In genomic region chr11:77464684-77465083, GRCm38 (mm10) we compare ENCODE assay signal across 17 mouse cellular contexts. TPM values are rescaled to one million over a fixed set of nuclear protein-coding genes. Genes with fewer than 3 reads are reported as not detected.
DNase-seq lines count a peak whose midpoint lies in the region; ATAC-seq lines count a peak whose summit lies in the region.
"Had no signal": no experiment of that assay in that cellular context is flagged by ENCODE, and none has a peak within 500 bp of the region (broad histone marks: within the 10 kb centered on the region; RNA-seq: fewer than 3 reads in every experiment).

No protein-coding gene starts in this region.

- H3K27ac ChIP-seq in heart, embryonic 14.5 days (replicated peaks in 1 of 2; ENCODE audit: control insufficient read depth in 1 of 2, insufficient read depth in 1 of 2, low read depth in 2 of 2, low read length in 2 of 2) = peak overlapping the region; percentile 93 to 96
- no peak overlapping the region for H3K27ac ChIP-seq in limb, embryonic 10.5 days
- H3K27ac ChIP-seq: embryonic facial prominence, embryonic 13.5 days; forebrain, embryonic 12.5 days; layer of hippocampus, adult 2 months; limb, embryonic 15.5 days; midbrain, embryonic 10.5 days had no signal

- intact Hi-C loops in heart, postnatal 25 days (cut with DNase I) = loop anchor here (5.0 kb wide), 1 partner anchor 362 kb away; no protein-coding TSS in a partner anchor

- peak overlapping the region; percentile 5; the same call in 1 of the 2 replicates for H3K9ac ChIP-seq in heart, embryonic 14.5 days (ENCODE audit: low read length)
- H3K9ac ChIP-seq: embryonic facial prominence, embryonic 13.5 days; forebrain, embryonic 12.5 days; limb, embryonic 15.5 days had no signal

- ATAC-seq in heart, embryonic 14.5 days (ENCODE audit: insufficient number of reproducible peaks, insufficient read depth, low FRiP score, low read depth) = peak; percentile 37; the same call in 1 of the 2 replicates
- ATAC-seq in activated CD4-positive, CD25-positive, alpha-beta regulatory T cell, adult 4 months = no peak

- H3K36me3 ChIP-seq in heart, embryonic 14.5 days (ENCODE audit: control insufficient read depth, insufficient read depth, low read length) = peaks cover 15% of the 10 kb centered on the region; the same call in 1 of the 2 replicates
- no peaks in the 10 kb centered on the region for H3K36me3 ChIP-seq in limb, embryonic 10.5 days
- H3K36me3 ChIP-seq: embryonic facial prominence, embryonic 13.5 days; forebrain, embryonic 12.5 days; G1E; limb, embryonic 15.5 days; midbrain, embryonic 10.5 days had no signal

- H3K27me3 ChIP-seq in heart, embryonic 14.5 days (ENCODE audit: control insufficient read depth, insufficient read depth, low read length) = peaks cover 16% of the 10 kb centered on the region
- H3K27me3 ChIP-seq in limb, embryonic 10.5 days (ENCODE audit: low read depth, poor library complexity, severe bottlenecking) = peaks cover 97% of the 10 kb centered on the region

- peaks cover 39 to 57% of the 10 kb centered on the region in 2 experiments for H3K4me1 ChIP-seq in heart, embryonic 14.5 days (ENCODE audit: control insufficient read depth in 2 of 2, insufficient read depth in 2 of 2, low read length in 2 of 2)
- peaks cover 31% of the 10 kb centered on the region for H3K4me1 ChIP-seq in limb, embryonic 10.5 days

- DNase-seq in heart, adult 11 months = peak; percentile 95
- DNase-seq in heart, postnatal 25 days (ENCODE audit: low spot score) = no peak
- DNase-seq in 416B (ENCODE audit: low read depth) = peak; percentile 72
- peak; percentile 76 for DNase-seq in adrenal gland, postnatal 10 days
- no peak for DNase-seq in c-Kit-positive CD71-positive TER-119-positive erythroid progenitor cells, embryonic 14.5 days (ENCODE audit: low spot score)
- no peak for DNase-seq in limb, embryonic 10.5 days (ENCODE audit: low spot score)
- DNase-seq: cerebellum, postnatal 36 days; kidney, adult 9 months; lung, adult 2 months had no signal

- H3K4me3 ChIP-seq in heart, embryonic 14.5 days (ENCODE audit: control insufficient read depth in 1 of 2, insufficient read depth in 1 of 2, low read depth in 1 of 2, low read length in 2 of 2) = no peak overlapping the region
- no peak overlapping the region for H3K4me3 ChIP-seq in limb, embryonic 10.5 days
- H3K4me3 ChIP-seq: embryonic facial prominence, embryonic 13.5 days; forebrain, embryonic 12.5 days; layer of hippocampus, adult 2 months; limb, embryonic 15.5 days; midbrain, embryonic 10.5 days had no signal

- 16% methylated on average over 4 of the region's 4 CpGs for WGBS in heart, embryonic 14.5 days
- WGBS in limb, embryonic 10.5 days = 70% methylated on average over 4 of the region's 4 CpGs

- H3K4me2 ChIP-seq in heart, embryonic 14.5 days (ENCODE audit: low read length) = peak overlapping the region; percentile 79
- H3K4me2 ChIP-seq: embryonic facial prominence, embryonic 13.5 days; forebrain, embryonic 12.5 days; limb, embryonic 15.5 days had no signal

- no peaks in the 10 kb centered on the region for H3K9me3 ChIP-seq in heart, embryonic 14.5 days (ENCODE audit: control insufficient read depth, low read length)
- H3K9me3 ChIP-seq in limb, embryonic 10.5 days (replicated peaks) = no peaks in the 10 kb centered on the region
- H3K9me3 ChIP-seq: embryonic facial prominence, embryonic 13.5 days; forebrain, embryonic 12.5 days; G1E; limb, embryonic 15.5 days; midbrain, embryonic 10.5 days had no signal

RNA-seq across cellular contexts. Expression of gene Coro6, which starts 2.5 kb away (rescaled TPM):
- total RNA-seq in heart, postnatal 25 days (2021) = 100 to 1,000 TPM; 203 to 217 TPM
- total RNA-seq in adrenal gland, postnatal 10 days (2021) = 10 to 100 TPM in 1 of 2 experiments, 1 to 10 TPM in 1; 5.4 to 24.8 TPM
- polyA plus RNA-seq in heart, embryonic 14.5 days (2014; fragmentation: Nextera tagmentation; extraction: Ambion mirVana) = 55.5 and 59.6 TPM in 2 replicates
- not detected for polyA plus RNA-seq in activated CD4-positive, CD25-positive, alpha-beta regulatory T cell, adult 4 months (2017; shearing (Covaris generic))
- polyA plus RNA-seq in limb, embryonic 10.5 days (2016; fragmentation: Nextera tagmentation; extraction: Ambion mirVana) = 0.15 TPM in 1 of 2 replicates, not detected in the other
- polyA plus RNA-seq: G1E; midbrain, embryonic 10.5 days had no signal

RNA-seq across cellular contexts. Expression of gene Ankrd13b, which starts 24.8 kb away (rescaled TPM):
- total RNA-seq in heart, postnatal 25 days (2021) = 10 to 100 TPM; 10.7 to 11.7 TPM
- 10 to 100 TPM in 1 of 2 experiments, 1 to 10 TPM in 1; 8.3 to 13.4 TPM for total RNA-seq in adrenal gland, postnatal 10 days (2021)
- polyA plus RNA-seq in heart, embryonic 14.5 days (2014; fragmentation: Nextera tagmentation; extraction: Ambion mirVana) = 5.1 and 5.2 TPM in 2 replicates
- 1 to 10 TPM in 1 of 2 experiments, under 1 TPM in 1; 0.93 to 1.2 TPM for polyA plus RNA-seq in activated CD4-positive, CD25-positive, alpha-beta regulatory T cell, adult 4 months (2017; shearing (Covaris generic))
- 12.5 and 13.4 TPM in 2 replicates for polyA plus RNA-seq in limb, embryonic 10.5 days (2016; fragmentation: Nextera tagmentation; extraction: Ambion mirVana)

RNA-seq across cellular contexts. Expression of gene Git1, which starts 28.7 kb away (rescaled TPM):
- total RNA-seq in heart, postnatal 25 days (2021) = 10 to 100 TPM; 51.3 TPM
- total RNA-seq in adrenal gland, postnatal 10 days (2021) = 10 to 100 TPM; 49.7 to 57.8 TPM
- 13.6 and 15.2 TPM in 2 replicates for polyA plus RNA-seq in heart, embryonic 14.5 days (2014; fragmentation: Nextera tagmentation; extraction: Ambion mirVana)
- polyA plus RNA-seq in activated CD4-positive, CD25-positive, alpha-beta regulatory T cell, adult 4 months (2017; shearing (Covaris generic)) = 1 to 10 TPM; 8.6 to 9.2 TPM
- 13.6 and 14.8 TPM in 2 replicates for polyA plus RNA-seq in limb, embryonic 10.5 days (2016; fragmentation: Nextera tagmentation; extraction: Ambion mirVana)

RNA-seq across cellular contexts. Expression of gene Abhd15, which starts 50.2 kb away (rescaled TPM):
- 1 to 10 TPM; 1.9 to 2.0 TPM for total RNA-seq in heart, postnatal 25 days (2021)
- total RNA-seq in adrenal gland, postnatal 10 days (2021) = 10 to 100 TPM; 26.1 to 27.5 TPM
- 1.6 and 1.8 TPM in 2 replicates for polyA plus RNA-seq in heart, embryonic 14.5 days (2014; fragmentation: Nextera tagmentation; extraction: Ambion mirVana)
- 1 to 10 TPM; 2.3 to 2.6 TPM for polyA plus RNA-seq in activated CD4-positive, CD25-positive, alpha-beta regulatory T cell, adult 4 months (2017; shearing (Covaris generic))
- 1.4 and 2.0 TPM in 2 replicates for polyA plus RNA-seq in limb, embryonic 10.5 days (2016; fragmentation: Nextera tagmentation; extraction: Ambion mirVana)

RNA-seq across cellular contexts. Expression of gene Trp53i13, which starts 51.1 kb away (rescaled TPM):
- 1 to 10 TPM; 8.4 to 9.6 TPM for total RNA-seq in heart, postnatal 25 days (2021)
- 10 to 100 TPM; 12.9 to 13.2 TPM for total RNA-seq in adrenal gland, postnatal 10 days (2021)
- polyA plus RNA-seq in heart, embryonic 14.5 days (2014; fragmentation: Nextera tagmentation; extraction: Ambion mirVana) = 28.7 and 30.0 TPM in 2 replicates
- polyA plus RNA-seq in activated CD4-positive, CD25-positive, alpha-beta regulatory T cell, adult 4 months (2017; shearing (Covaris generic)) = 10 to 100 TPM in 1 of 2 experiments, 1 to 10 TPM in 1; 9.8 to 11.2 TPM
- polyA plus RNA-seq in limb, embryonic 10.5 days (2016; fragmentation: Nextera tagmentation; extraction: Ambion mirVana) = 33.4 and 38.7 TPM in 2 replicates

Comparison
In these comparisons a context has a peak if more than half of its experiments do, and no peak if none do; other contexts are left out.
1. DNase-seq: peak in heart, adult 11 months (single experiment), 416B (single experiment) and adrenal gland, postnatal 10 days (single experiment); none in heart, postnatal 25 days (single experiment), c-Kit-positive CD71-positive TER-119-positive erythroid progenitor cells, embryonic 14.5 days (single experiment) and limb, embryonic 10.5 days (single experiment).
2. RNA of gene Coro6, which starts 2.5 kb away (polyA plus RNA-seq): 55.5 to 59.6 TPM in heart, embryonic 14.5 days; 0.15 TPM in limb, embryonic 10.5 days and not detected in activated CD4-positive, CD25-positive, alpha-beta regulatory T cell, adult 4 months; every median in the first group is over 10 times any median in the second.